Mouse (Mus musculus): ENCODE measurements at regions not wholly inside any gene's neighbourhood (a gene's known extent, or its start where the extent isn't known, plus 50 kb on each side); places are given as distances from the start of the nearest gene placed in this dataset.
A peak's percentile ranks its signal among the peaks of the same experiment; 100 is the strongest.
"Not testable (repeated sequence)": the region's sequence is repeated elsewhere in the genome, so short reads cannot be mapped to it uniquely, and the experiment has no call there.

- not testable (repeated sequence) for DNase-seq (ENCODE audit: low spot score in 2 of 2)
Observed at GRCm38 (mm10) chr12:117327086-117327485, 189.2 kb upstream of the Rapgef5 start.

DNA sequence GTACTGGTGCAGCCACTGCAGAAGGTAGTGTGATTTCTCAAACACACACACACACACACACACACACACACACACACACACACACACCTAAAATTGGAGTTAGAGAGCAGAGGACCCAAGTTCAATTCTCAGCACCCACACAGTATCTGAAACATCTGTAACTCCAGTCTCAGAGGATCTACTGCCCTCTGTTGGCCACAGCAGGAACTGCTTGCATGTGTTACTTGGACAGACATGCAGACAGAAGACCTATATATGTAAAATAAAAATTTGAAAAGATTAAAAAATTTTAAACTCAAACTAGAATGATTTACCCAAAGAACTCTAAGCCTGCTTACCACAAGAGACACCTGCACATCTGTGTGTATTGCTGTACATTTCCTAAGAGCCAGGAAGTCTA lies 185.9 kb upstream of the Rapgef5 start:
- no peak for DNase-seq (ENCODE audit: low spot score in 2 of 2)

GRCm38 (mm10) chr12:117336856-117337255 lies 179.4 kb upstream of the Rapgef5 start:
- no peak for DNase-seq (ENCODE audit: low spot score in 2 of 2)

DNA sequence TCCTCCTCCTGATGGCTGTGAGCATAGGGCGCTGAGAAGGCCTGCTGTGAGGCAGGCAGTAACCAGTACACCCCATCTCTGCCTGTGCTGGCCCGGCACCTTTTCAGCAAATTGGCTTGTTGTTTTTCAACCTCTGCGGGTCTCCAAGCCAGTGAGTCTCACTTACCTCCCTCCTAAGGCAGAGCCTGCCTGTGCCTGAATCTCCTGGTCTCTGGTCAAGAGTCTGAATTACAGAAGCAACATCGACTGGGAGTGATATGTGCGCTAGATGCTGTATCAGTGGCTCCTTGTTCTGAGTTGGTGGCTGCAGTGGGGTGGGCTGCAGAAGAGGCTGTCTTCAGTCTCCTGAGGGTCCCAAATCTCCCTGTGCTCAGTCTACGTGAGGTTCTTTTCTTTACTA lies 174.0 kb upstream of the Rapgef5 start:
- no peak for DNase-seq (ENCODE audit: low spot score in 2 of 2)

DNA sequence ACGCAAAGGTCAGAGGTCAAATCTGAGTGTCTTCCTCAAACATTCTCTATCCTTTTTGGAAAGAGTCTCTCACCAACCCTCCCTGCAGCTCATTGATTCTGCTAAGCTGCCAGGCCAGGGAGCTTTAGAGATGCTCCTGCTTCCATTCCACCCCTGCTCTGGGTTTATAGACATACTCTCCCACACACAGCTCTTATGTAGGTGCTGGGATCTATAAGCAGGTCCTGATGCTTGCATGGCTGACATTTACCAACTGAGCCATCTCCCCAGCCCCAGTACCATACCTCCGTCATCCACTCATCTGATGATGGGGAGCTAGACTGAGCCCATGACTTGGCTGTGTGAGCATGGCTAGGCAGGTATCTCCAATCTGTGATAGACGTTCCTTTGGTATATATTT lies 173.2 kb upstream of the Rapgef5 start:
- DNase-seq (ENCODE audit: low spot score in 2 of 2): no peak

DNA sequence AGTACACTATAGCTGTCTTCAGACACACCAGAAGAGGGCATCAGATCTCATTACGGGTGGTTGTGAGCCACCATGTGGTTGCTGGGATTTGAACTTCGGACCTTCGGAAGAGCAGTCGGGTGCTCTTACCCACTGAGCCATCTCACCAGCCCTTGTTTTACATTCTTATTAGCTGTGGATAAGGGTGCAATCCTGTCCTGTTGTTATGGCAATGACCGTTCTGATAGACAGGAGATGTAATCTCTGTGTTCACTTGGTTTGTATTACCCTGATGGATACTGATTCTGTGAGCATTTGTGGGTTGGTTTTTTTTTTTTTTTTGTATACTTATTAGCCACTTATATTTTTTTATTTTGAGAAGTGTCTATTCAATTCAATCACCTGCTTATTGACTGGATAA lies 172.7 kb upstream of the Rapgef5 start:
- not testable (repeated sequence) for DNase-seq (ENCODE audit: low spot score in 2 of 2)

DNA sequence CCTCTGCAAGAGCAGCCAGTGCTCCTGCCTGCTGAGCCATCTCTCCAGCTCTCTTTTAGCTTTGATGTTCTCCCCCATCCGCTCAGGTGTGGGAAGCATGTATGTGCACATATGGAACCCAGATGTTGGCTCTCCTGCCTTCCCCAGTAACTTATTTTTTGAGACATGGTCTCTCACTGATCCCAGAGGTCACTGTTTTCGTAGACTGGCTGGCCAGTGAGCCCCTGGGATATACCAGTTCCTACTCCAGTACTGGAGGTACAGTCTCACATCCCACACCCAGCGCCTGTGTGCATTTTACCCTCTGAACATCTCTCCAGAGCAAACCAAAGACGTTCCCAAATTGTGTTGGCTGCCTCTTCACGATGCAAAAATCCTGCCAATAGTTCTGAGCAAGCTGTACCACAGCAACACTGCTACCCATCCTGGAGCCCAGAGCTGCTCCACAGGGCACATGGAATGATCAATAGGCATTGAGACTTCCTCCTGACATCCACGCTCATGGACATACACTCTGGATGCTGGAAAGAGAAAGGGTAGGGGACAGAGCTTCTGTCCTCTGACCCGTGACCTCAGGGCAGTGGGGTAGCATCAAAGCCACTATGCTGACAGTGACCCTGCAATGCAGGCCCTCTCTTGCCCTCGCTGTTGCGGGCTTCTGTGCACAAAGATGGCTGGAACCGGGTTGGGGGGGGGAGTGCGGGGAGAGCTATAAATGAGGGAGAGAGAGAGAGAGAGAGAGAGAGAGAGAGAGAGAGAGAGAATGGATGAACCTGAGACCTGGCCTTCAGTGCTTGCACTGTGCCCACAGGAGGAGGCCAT lies 171.8 kb upstream of the Rapgef5 start:
- DNase-seq (ENCODE audit: low spot score in 2 of 2): no peak

DNA sequence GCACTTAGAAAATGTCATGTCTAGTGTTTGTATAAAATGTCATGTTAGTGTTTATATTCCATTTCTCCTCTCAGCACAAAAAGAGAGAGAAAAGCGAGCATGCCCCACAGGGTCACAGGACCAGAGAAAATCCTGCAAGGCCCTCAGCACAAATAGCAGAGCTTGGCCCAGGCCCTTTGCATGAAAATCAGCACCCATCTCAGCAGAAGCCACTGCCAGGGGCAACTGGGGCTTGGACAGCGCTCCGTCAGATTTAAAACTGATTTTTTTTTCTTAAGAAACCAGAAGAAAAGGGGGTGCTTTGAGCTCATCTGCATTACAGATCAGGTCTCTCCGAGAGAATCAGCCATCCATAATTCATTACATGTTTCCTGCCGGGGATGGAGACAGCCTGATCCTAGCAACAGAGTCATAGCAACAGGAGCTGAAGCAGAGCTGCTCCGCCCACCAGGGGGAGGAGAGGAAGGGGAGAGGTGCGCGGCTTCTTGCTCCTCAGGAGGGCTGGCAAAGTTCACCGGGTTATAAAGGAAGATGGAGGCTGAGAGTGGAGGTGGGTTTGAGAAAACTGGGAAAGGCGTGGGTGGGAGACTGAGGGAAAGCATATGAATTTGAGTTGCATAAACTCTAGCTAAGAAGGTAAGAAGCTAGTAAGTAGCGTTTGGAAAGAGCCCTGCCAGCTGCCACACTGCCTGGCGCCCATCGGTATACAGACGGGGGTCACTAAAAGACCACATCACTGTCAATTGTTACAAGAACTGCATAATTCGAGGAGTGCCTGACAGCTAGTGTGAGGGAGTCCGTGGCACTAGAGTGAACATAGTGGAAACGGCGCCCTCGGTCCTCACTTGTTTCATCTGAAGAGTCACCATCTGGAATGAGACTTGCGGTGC lies 170.9 kb upstream of the Rapgef5 start:
- no peak for DNase-seq (ENCODE audit: low spot score in 2 of 2)

DNA sequence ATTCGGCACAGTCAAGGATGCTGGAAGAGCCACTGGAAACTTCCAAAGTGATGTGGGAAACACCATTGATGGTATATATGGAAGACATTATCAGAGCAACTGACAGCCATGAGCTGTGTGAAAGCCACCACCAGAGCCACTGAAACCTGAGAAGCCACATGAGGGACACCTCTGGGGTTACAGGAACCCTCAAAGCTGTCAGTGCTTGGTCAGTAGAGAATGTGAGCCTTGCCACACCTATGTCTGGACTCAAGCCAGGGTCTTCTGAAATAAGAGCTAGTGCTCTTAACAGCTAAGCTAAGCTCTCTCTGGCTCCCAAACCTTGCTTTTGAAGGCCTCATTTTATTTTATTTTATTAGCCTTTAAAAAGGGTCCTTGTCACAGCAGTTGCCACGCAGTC lies 170.2 kb upstream of the Rapgef5 start:
- no peak for DNase-seq (ENCODE audit: low spot score in 2 of 2)

GRCm38 (mm10) chr12:117347135-117347534 lies 169.1 kb upstream of the Rapgef5 start:
- no peak for DNase-seq (ENCODE audit: low spot score in 2 of 2)

- no peak for DNase-seq (ENCODE audit: low spot score in 2 of 2)
Observed at GRCm38 (mm10) chr12:117348516-117348915, 167.8 kb upstream of the Rapgef5 start.

DNA sequence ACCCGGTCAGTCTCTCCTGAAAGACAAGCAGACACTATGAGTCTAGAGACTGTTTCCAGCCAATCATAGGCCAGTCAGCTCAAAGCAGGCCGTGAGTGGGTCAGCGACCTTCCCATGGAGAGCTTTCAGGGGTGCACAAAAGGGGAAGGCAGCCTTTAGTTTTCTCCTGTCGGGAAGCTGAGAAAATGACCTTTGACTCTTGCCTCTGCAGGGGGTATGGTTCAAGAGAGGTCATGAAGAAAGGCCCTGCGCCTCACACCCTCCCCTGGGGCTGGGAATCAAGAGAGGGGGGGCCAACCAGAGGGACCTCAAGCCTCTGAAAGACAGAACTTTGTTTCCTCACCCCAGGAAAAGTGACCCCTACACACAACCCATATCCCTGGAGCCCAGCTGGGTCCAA lies 164.4 kb upstream of the Rapgef5 start:
- DNase-seq (ENCODE audit: low spot score in 2 of 2): no peak

- no peak for DNase-seq (ENCODE audit: low spot score in 2 of 2)
Observed at GRCm38 (mm10) chr12:117352511-117352910, 163.8 kb upstream of the Rapgef5 start.

GRCm38 (mm10) chr12:117352938-117353337 lies 163.3 kb upstream of the Rapgef5 start:
- DNase-seq (ENCODE audit: low spot score in 2 of 2): no peak

- no peak for DNase-seq (ENCODE audit: low spot score in 2 of 2)
Observed at GRCm38 (mm10) chr12:117357811-117358210, 158.5 kb upstream of the Rapgef5 start.

GRCm38 (mm10) chr12:117358891-117359290 lies 157.4 kb upstream of the Rapgef5 start:
- no peak for DNase-seq (ENCODE audit: low spot score in 2 of 2)

GRCm38 (mm10) chr12:117360215-117360614 lies 156.1 kb upstream of the Rapgef5 start:
- peak in 1 of 2 experiments; percentile 45 for DNase-seq (ENCODE audit: low spot score in 2 of 2)

GRCm38 (mm10) chr12:117361826-117362225 lies 154.5 kb upstream of the Rapgef5 start:
- DNase-seq (ENCODE audit: low spot score in 2 of 2): peak in 1 of 2 experiments; percentile 49

DNA sequence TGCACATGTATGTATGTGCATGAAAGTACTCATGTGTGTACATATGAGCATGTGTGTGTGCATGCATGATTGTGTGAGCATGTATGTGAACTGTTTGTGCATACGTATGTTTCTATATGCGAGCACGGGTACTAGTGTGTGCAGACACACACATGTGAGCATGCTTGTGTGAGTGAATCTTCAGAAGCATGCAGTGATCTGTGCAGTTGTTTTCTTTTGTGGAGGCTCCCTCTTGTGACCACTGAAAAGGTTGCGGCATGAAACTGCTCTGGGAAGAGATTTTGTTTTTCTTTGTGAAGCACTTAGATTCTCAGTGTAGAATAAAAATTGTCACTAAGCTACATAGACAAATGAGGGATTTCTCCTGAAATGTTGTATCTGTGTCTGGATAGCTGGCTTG lies 152.8 kb upstream of the Rapgef5 start:
- DNase-seq (ENCODE audit: low spot score in 2 of 2): peak in 1 of 2 experiments; percentile 3

GRCm38 (mm10) chr12:117365181-117365580 lies 151.1 kb upstream of the Rapgef5 start:
- DNase-seq (ENCODE audit: low spot score in 2 of 2): no peak

DNA sequence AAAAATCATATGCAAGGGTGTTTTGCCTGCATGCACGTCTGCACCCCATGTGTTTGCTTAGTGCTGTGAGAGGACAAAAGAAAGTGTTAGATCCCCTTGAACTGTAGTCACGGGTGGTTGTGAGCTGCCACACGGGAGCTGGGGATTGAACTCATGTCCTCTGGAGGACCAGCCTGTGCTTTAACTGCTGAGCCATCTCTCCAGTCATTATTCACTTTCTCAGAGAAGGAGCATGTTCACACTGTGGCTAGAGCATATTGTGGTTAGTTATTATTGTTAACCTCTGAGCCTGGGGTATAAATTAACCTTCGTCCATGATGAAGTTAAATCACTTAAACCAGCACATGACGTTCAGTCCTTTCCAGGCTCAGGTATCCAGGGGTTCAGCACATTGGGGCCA lies 150.4 kb upstream of the Rapgef5 start:
- DNase-seq (ENCODE audit: low spot score in 2 of 2): peak in 1 of 2 experiments; percentile 7

- no peak for DNase-seq (ENCODE audit: low spot score in 2 of 2)
Observed at GRCm38 (mm10) chr12:117378297-117378887, 137.9 kb upstream of the Rapgef5 start.

Data from urinary bladder, postnatal 4 days (tissue).